19 mouse cellular contexts compared by ENCODE assay signal in the genomic region with DNA sequence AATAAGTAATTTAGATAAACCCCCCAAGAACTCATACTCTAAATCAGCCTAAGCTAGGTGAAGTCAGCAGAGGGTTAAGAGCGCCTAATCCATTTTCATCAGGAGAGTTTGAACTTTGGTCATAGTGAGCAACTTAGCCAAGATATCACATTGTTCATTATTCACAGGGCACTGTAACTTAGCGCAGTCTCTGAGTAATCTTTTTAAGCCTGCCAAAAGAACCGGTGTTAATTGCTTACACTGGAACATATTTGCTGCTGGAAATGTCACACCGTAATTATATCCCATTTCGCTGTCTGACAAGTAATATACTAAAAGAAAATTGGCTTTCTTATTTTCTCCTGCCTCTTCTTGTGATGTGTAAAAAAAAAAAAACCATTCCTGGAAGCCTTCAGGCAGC.
A peak's percentile ranks its signal among the peaks of the same experiment; 100 is the strongest.
DNase-seq lines count a peak whose midpoint lies in the region; ATAC-seq and TF ChIP-seq lines count a peak whose summit lies in the region.
"Had no signal": no experiment of that assay in that cellular context is flagged by ENCODE, and none has a peak within 500 bp of the region (broad histone marks: within the 10 kb centered on the region; RNA-seq: fewer than 3 reads in every experiment).

No protein-coding gene starts in this region.

- no peak for ATAC-seq in embryonic facial prominence, embryonic 14.5 days (ENCODE audit: low read depth)
- ATAC-seq in stomach, embryonic 15.5 days (ENCODE audit: insufficient read depth, low FRiP score, low read depth): no peak
- no peak for ATAC-seq in stomach, postnatal 0 days (ENCODE audit: low FRiP score, low TSS enrichment)
- ATAC-seq: liver, postnatal 0 days; lung, postnatal 0 days had no signal

- no peaks in the 10 kb centered on the region for H3K9me3 ChIP-seq in embryonic facial prominence, embryonic 14.5 days (ENCODE audit: control insufficient read depth, low read length)
- no peaks in the 10 kb centered on the region for H3K9me3 ChIP-seq in embryonic facial prominence, embryonic 10.5 days
- no peaks in the 10 kb centered on the region for H3K9me3 ChIP-seq in stomach, embryonic 15.5 days
- no peaks in the 10 kb centered on the region for H3K9me3 ChIP-seq in stomach, postnatal 0 days (ENCODE audit: control insufficient read depth, low read length)
- H3K9me3 ChIP-seq: embryonic facial prominence, embryonic 12.5 days; hindbrain, embryonic 12.5 days; limb, embryonic 10.5 days; midbrain, embryonic 10.5 days; neural tube, embryonic 15.5 days had no signal

- no peak overlapping the region for H3K27ac ChIP-seq in embryonic facial prominence, embryonic 14.5 days (replicated peaks; ENCODE audit: low read depth, low read length)
- no peak overlapping the region for H3K27ac ChIP-seq in embryonic facial prominence, embryonic 10.5 days (replicated peaks)
- 0 out of 2 replicates have a peak overlapping the region, but pooled peaks have one; percentile 42 for H3K27ac ChIP-seq in kidney, adult 2 months (ENCODE audit: insufficient read depth, low read depth, low read length)
- H3K27ac ChIP-seq in stomach, embryonic 15.5 days: peak overlapping the region; percentile 52; the same call in 1 of the 2 replicates
- no peak overlapping the region for H3K27ac ChIP-seq in stomach, postnatal 0 days (replicated peaks)
- H3K27ac ChIP-seq: embryonic facial prominence, embryonic 12.5 days; hindbrain, embryonic 12.5 days; limb, embryonic 10.5 days; midbrain, embryonic 10.5 days; neural tube, embryonic 15.5 days had no signal

- no peak for TF ChIP-seq EP300 in stomach, postnatal 0 days (optimal IDR thresholded peaks at IDR 0.05)

- TF ChIP-seq POLR2A in kidney, adult 2 months (IDR thresholded peaks at IDR 0.05; ENCODE audit: low read depth, low read length): no peak

- H3K4me1 ChIP-seq in embryonic facial prominence, embryonic 14.5 days (ENCODE audit: control insufficient read depth, insufficient read depth, low read length): peaks cover 3% of the 10 kb centered on the region; the same call in 1 of the 2 replicates
- H3K4me1 ChIP-seq in embryonic facial prominence, embryonic 10.5 days: no peaks in the 10 kb centered on the region
- H3K4me1 ChIP-seq in kidney, adult 2 months (ENCODE audit: control insufficient read depth, insufficient read depth, low read length): peaks cover 15% of the 10 kb centered on the region
- no peaks in the 10 kb centered on the region for H3K4me1 ChIP-seq in stomach, embryonic 15.5 days
- peaks cover 2% of the 10 kb centered on the region; the same call in 1 of the 2 replicates for H3K4me1 ChIP-seq in stomach, postnatal 0 days (replicated peaks; ENCODE audit: control insufficient read depth, insufficient read depth)
- H3K4me1 ChIP-seq: embryonic facial prominence, embryonic 12.5 days; hindbrain, embryonic 12.5 days; neural tube, embryonic 15.5 days had no signal

- no peaks in the 10 kb centered on the region for H3K36me3 ChIP-seq in embryonic facial prominence, embryonic 14.5 days (ENCODE audit: control insufficient read depth, insufficient read depth, low read length)
- H3K36me3 ChIP-seq in embryonic facial prominence, embryonic 10.5 days (replicated peaks): no peaks in the 10 kb centered on the region
- H3K36me3 ChIP-seq in kidney, adult 2 months (ENCODE audit: control insufficient read depth, insufficient read depth, low read length): no peaks in the 10 kb centered on the region
- H3K36me3 ChIP-seq in stomach, embryonic 15.5 days: no peaks in the 10 kb centered on the region
- no peaks in the 10 kb centered on the region for H3K36me3 ChIP-seq in stomach, postnatal 0 days (ENCODE audit: control insufficient read depth, insufficient read depth, low read length)
- H3K36me3 ChIP-seq: embryonic facial prominence, embryonic 12.5 days; hindbrain, embryonic 12.5 days; limb, embryonic 10.5 days; midbrain, embryonic 10.5 days; neural tube, embryonic 15.5 days had no signal

- WGBS in embryonic facial prominence, embryonic 14.5 days: 61% methylated on average over 5 of the region's 5 CpGs
- 81% methylated on average over 5 of the region's 5 CpGs for WGBS in embryonic facial prominence, embryonic 10.5 days
- 26% methylated on average over 5 of the region's 5 CpGs for WGBS in kidney, adult 2 months
- 58% methylated on average over 5 of the region's 5 CpGs for WGBS in stomach, embryonic 15.5 days
- 43% methylated on average over 5 of the region's 5 CpGs for WGBS in stomach, postnatal 0 days

- no peak for TF ChIP-seq CTCF in kidney, adult 2 months (conservative IDR thresholded peaks at IDR 0.05; ENCODE audit: insufficient read depth, insufficient read length, low read depth, low read length)
- TF ChIP-seq CTCF in stomach, postnatal 0 days (IDR thresholded peaks at IDR 0.05; ENCODE audit: low read depth): no peak

- H3K4me2 ChIP-seq in embryonic facial prominence, embryonic 14.5 days (ENCODE audit: low read depth, low read length): no peak overlapping the region
- H3K4me2 ChIP-seq in stomach, embryonic 15.5 days: no peak overlapping the region
- no peak overlapping the region for H3K4me2 ChIP-seq in stomach, postnatal 0 days (replicated peaks; ENCODE audit: low read depth)
- H3K4me2 ChIP-seq: embryonic facial prominence, embryonic 12.5 days; hindbrain, embryonic 12.5 days; neural tube, embryonic 15.5 days had no signal

- H3K4me3 ChIP-seq in embryonic facial prominence, embryonic 14.5 days (ENCODE audit: low read depth, low read length): no peak overlapping the region
- H3K4me3 ChIP-seq in embryonic facial prominence, embryonic 10.5 days: no peak overlapping the region
- no peak overlapping the region for H3K4me3 ChIP-seq in kidney, adult 2 months (ENCODE audit: insufficient read depth, low read depth, low read length)
- H3K4me3 ChIP-seq in stomach, embryonic 15.5 days (replicated peaks): no peak overlapping the region
- H3K4me3 ChIP-seq in stomach, postnatal 0 days (ENCODE audit: low read depth, low read length): no peak overlapping the region
- H3K4me3 ChIP-seq: embryonic facial prominence, embryonic 12.5 days; hindbrain, embryonic 12.5 days; limb, embryonic 10.5 days; midbrain, embryonic 10.5 days; neural tube, embryonic 15.5 days had no signal

- peak; percentile 38 for DNase-seq in embryonic facial prominence, embryonic 14.5 days (ENCODE audit: low spot score)
- DNase-seq in embryonic facial prominence, embryonic 10.5 days (ENCODE audit: low spot score): no peak
- DNase-seq in kidney, adult 2 months: peak; percentile 78
- no peak for DNase-seq in kidney, postnatal 25 days
- no peak for DNase-seq in stomach, postnatal 0 days (ENCODE audit: low spot score)
- DNase-seq in telencephalon, adult 2 months (ENCODE audit: low read depth, low spot score): peak; percentile 53
- no peak for DNase-seq in adrenal gland, postnatal 36 days
- DNase-seq: cerebellum, adult 18-20 months; cerebellum, postnatal 14 days; liver; liver, postnatal 0 days; thymus, postnatal 25 days had no signal

- H3K9ac ChIP-seq in embryonic facial prominence, embryonic 14.5 days (ENCODE audit: low read depth, low read length): no peak overlapping the region
- H3K9ac ChIP-seq in stomach, embryonic 15.5 days: no peak overlapping the region
- no peak overlapping the region for H3K9ac ChIP-seq in stomach, postnatal 0 days (ENCODE audit: low read length)
- H3K9ac ChIP-seq: embryonic facial prominence, embryonic 12.5 days; hindbrain, embryonic 12.5 days; liver, postnatal 0 days; neural tube, embryonic 15.5 days had no signal

- H3K27me3 ChIP-seq in embryonic facial prominence, embryonic 14.5 days (replicated peaks; ENCODE audit: control insufficient read depth, insufficient read depth, low read length): no peaks in the 10 kb centered on the region
- H3K27me3 ChIP-seq in embryonic facial prominence, embryonic 10.5 days (replicated peaks; ENCODE audit: low read depth, poor library complexity, severe bottlenecking): no peaks in the 10 kb centered on the region
- H3K27me3 ChIP-seq in kidney, adult 2 months (replicated peaks; ENCODE audit: control insufficient read depth, insufficient read depth, low read length): no peaks in the 10 kb centered on the region
- H3K27me3 ChIP-seq in stomach, embryonic 15.5 days (replicated peaks): no peaks in the 10 kb centered on the region
- H3K27me3 ChIP-seq in stomach, postnatal 0 days (ENCODE audit: control insufficient read depth, insufficient read depth, low read length): no peaks in the 10 kb centered on the region
- H3K27me3 ChIP-seq: embryonic facial prominence, embryonic 12.5 days; hindbrain, embryonic 12.5 days; neural tube, embryonic 15.5 days had no signal

Comparison
In these comparisons a context has a peak if more than half of its experiments do, and no peak if none do; other contexts are left out.
1. DNase-seq: peak in embryonic facial prominence, embryonic 14.5 days (single experiment), kidney, adult 2 months (single experiment) and telencephalon, adult 2 months (single experiment); none in embryonic facial prominence, embryonic 10.5 days (single experiment), kidney, postnatal 25 days (0 of 2), stomach, postnatal 0 days (single experiment) and adrenal gland, postnatal 36 days (0 of 2).
2. H3K27ac ChIP-seq: peak in kidney, adult 2 months (single experiment) and stomach, embryonic 15.5 days (single experiment); none in embryonic facial prominence, embryonic 14.5 days (single experiment), embryonic facial prominence, embryonic 10.5 days (single experiment) and stomach, postnatal 0 days (single experiment).